In the genomic region with DNA sequence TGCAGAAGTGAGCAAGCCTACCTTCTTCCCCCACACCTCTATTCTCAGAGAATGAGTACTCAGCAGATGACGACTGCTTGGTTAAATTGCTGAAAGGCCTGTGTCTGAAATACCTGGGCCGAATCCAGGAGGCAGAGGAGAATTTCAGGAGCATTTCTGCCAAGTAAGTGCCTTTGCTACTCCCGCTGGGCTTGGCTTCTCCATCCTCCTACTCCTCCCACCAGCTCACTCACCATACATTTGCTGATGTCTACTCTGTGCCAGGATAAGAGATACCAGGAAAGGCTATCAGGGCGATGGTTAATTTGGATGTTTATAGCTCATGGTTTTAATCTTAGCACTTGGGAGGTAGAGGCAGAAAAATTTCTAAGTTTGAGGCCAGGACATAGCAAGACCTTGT, we compare ENCODE assay signal across 15 mouse cellular contexts. TPM values are rescaled to one million over a fixed set of nuclear protein-coding genes. Genes with fewer than 3 reads are reported as not detected.
DNase-seq lines count a peak whose midpoint lies in the region; ATAC-seq lines count a peak whose summit lies in the region.
"Had no signal": no experiment of that assay in that cellular context is flagged by ENCODE, and none has a peak within 500 bp of the region (broad histone marks: within the 10 kb centered on the region; RNA-seq: fewer than 3 reads in every experiment).

No protein-coding gene starts in this region.

- WGBS in limb, embryonic 11.5 days: 90% methylated on average over 4 of the region's 4 CpGs
- WGBS in limb, embryonic 10.5 days: 88% methylated on average over 4 of the region's 4 CpGs
- 61% methylated on average over 4 of the region's 4 CpGs for WGBS in liver, embryonic 12.5 days (ENCODE audit: insufficient replicate concordance)
- 92% methylated on average over 4 of the region's 4 CpGs for WGBS in midbrain, embryonic 16.5 days
- WGBS in hindbrain, embryonic 12.5 days: 87% methylated on average over 4 of the region's 4 CpGs

- no peak overlapping the region for H3K4me2 ChIP-seq in limb, embryonic 11.5 days (ENCODE audit: low read depth, severe bottlenecking)
- peak overlapping the region; percentile 43 for H3K4me2 ChIP-seq in liver, embryonic 12.5 days
- no peak overlapping the region for H3K4me2 ChIP-seq in midbrain, embryonic 16.5 days (ENCODE audit: low read length)
- no peak overlapping the region for H3K4me2 ChIP-seq in hindbrain, embryonic 12.5 days (replicated peaks)
- H3K4me2 ChIP-seq: embryonic facial prominence, embryonic 15.5 days had no signal

- no peak overlapping the region for H3K9ac ChIP-seq in limb, embryonic 11.5 days (ENCODE audit: low read length)
- H3K9ac ChIP-seq in liver, embryonic 12.5 days: peak overlapping the region; percentile 51
- H3K9ac ChIP-seq in midbrain, embryonic 16.5 days (ENCODE audit: low read depth, low read length): no peak overlapping the region
- H3K9ac ChIP-seq in hindbrain, embryonic 12.5 days: no peak overlapping the region
- H3K9ac ChIP-seq: embryonic facial prominence, embryonic 15.5 days had no signal

- no peaks in the 10 kb centered on the region for H3K9me3 ChIP-seq in erythroblast, embryonic 14.5 days (ENCODE audit: control insufficient read depth, low read length)
- no peaks in the 10 kb centered on the region for H3K9me3 ChIP-seq in limb, embryonic 11.5 days (ENCODE audit: control insufficient read depth, low read length)
- H3K9me3 ChIP-seq in limb, embryonic 10.5 days (replicated peaks): no peaks in the 10 kb centered on the region
- H3K9me3 ChIP-seq in liver, embryonic 12.5 days (replicated peaks): no peaks in the 10 kb centered on the region
- no peaks in the 10 kb centered on the region for H3K9me3 ChIP-seq in midbrain, embryonic 16.5 days (replicated peaks; ENCODE audit: control insufficient read depth, low read length, poor library complexity, severe bottlenecking)
- no peaks in the 10 kb centered on the region for H3K9me3 ChIP-seq in hindbrain, embryonic 12.5 days (replicated peaks)
- H3K9me3 ChIP-seq: embryonic facial prominence, embryonic 15.5 days had no signal

- peaks cover 100% of the 10 kb centered on the region for H3K4me1 ChIP-seq in erythroblast, embryonic 14.5 days (ENCODE audit: control insufficient read depth)
- no peaks in the 10 kb centered on the region for H3K4me1 ChIP-seq in limb, embryonic 11.5 days (ENCODE audit: control insufficient read depth, insufficient read depth, low read length)
- H3K4me1 ChIP-seq in limb, embryonic 10.5 days: peaks cover 10% of the 10 kb centered on the region; the same call in 1 of the 2 replicates
- H3K4me1 ChIP-seq in liver, embryonic 12.5 days: peaks cover 97% of the 10 kb centered on the region
- no peaks in the 10 kb centered on the region for H3K4me1 ChIP-seq in midbrain, embryonic 16.5 days (ENCODE audit: control insufficient read depth, insufficient read depth, low read length)
- H3K4me1 ChIP-seq in hindbrain, embryonic 12.5 days: no peaks in the 10 kb centered on the region

- no peaks in the 10 kb centered on the region for H3K27me3 ChIP-seq in erythroblast, embryonic 14.5 days (ENCODE audit: control insufficient read depth)
- H3K27me3 ChIP-seq in limb, embryonic 11.5 days (ENCODE audit: control insufficient read depth, insufficient read depth, low read length): no peaks in the 10 kb centered on the region
- H3K27me3 ChIP-seq in limb, embryonic 10.5 days (ENCODE audit: low read depth, poor library complexity, severe bottlenecking): no peaks in the 10 kb centered on the region
- no peaks in the 10 kb centered on the region for H3K27me3 ChIP-seq in liver, embryonic 12.5 days (replicated peaks)
- H3K27me3 ChIP-seq in midbrain, embryonic 16.5 days (ENCODE audit: control insufficient read depth, insufficient read depth, low read depth, low read length): no peaks in the 10 kb centered on the region
- H3K27me3 ChIP-seq in hindbrain, embryonic 12.5 days: no peaks in the 10 kb centered on the region
- H3K27me3 ChIP-seq: embryonic facial prominence, embryonic 15.5 days had no signal

- no peak for ATAC-seq in erythroblast, adult 5-6 weeks (replicated peaks; ENCODE audit: low FRiP score, poor library complexity, severe bottlenecking)
- ATAC-seq in limb, embryonic 11.5 days (ENCODE audit: insufficient number of reproducible peaks, low FRiP score, low TSS enrichment, low read depth): no peak
- 0 out of 2 replicates have a peak, but pooled peaks have one; percentile 11 for ATAC-seq in liver, embryonic 12.5 days
- no peak for ATAC-seq in midbrain, embryonic 16.5 days
- no peak for ATAC-seq in hindbrain, embryonic 12.5 days (ENCODE audit: low FRiP score)
- ATAC-seq: forebrain, embryonic 16.5 days; inflammation-experienced regulatory T-cells, adult 6 months had no signal

- H3K4me3 ChIP-seq in erythroblast, embryonic 14.5 days (replicated peaks): peak overlapping the region; percentile 31
- H3K4me3 ChIP-seq in limb, embryonic 11.5 days (ENCODE audit: low read depth, low read length): no peak overlapping the region
- no peak overlapping the region for H3K4me3 ChIP-seq in limb, embryonic 10.5 days
- H3K4me3 ChIP-seq in liver, embryonic 12.5 days: no peak overlapping the region
- no peak overlapping the region for H3K4me3 ChIP-seq in midbrain, embryonic 16.5 days (ENCODE audit: low read depth, low read length)
- no peak overlapping the region for H3K4me3 ChIP-seq in hindbrain, embryonic 12.5 days
- H3K4me3 ChIP-seq: embryonic facial prominence, embryonic 15.5 days; myocyte had no signal

- DNase-seq in limb, embryonic 11.5 days (ENCODE audit: low spot score): peak; percentile 11
- DNase-seq in limb, embryonic 10.5 days (ENCODE audit: low spot score): no peak
- DNase-seq in cerebellum, adult 11-12 months: peak; percentile 80
- DNase-seq: adrenal gland, postnatal 10 days; thymus, adult 2 months had no signal

- H3K36me3 ChIP-seq in erythroblast, embryonic 14.5 days (ENCODE audit: control insufficient read depth): peaks cover 100% of the 10 kb centered on the region
- H3K36me3 ChIP-seq in limb, embryonic 11.5 days (ENCODE audit: control insufficient read depth, insufficient read depth, low read length): no peaks in the 10 kb centered on the region
- H3K36me3 ChIP-seq in limb, embryonic 10.5 days: peaks cover 19% of the 10 kb centered on the region; the same call in 1 of the 2 replicates
- H3K36me3 ChIP-seq in liver, embryonic 12.5 days: peaks cover 53% of the 10 kb centered on the region
- no peaks in the 10 kb centered on the region for H3K36me3 ChIP-seq in midbrain, embryonic 16.5 days (ENCODE audit: control insufficient read depth, insufficient read depth, low read length)
- H3K36me3 ChIP-seq in hindbrain, embryonic 12.5 days: no peaks in the 10 kb centered on the region

- no peak overlapping the region for H3K27ac ChIP-seq in limb, embryonic 11.5 days (replicated peaks; ENCODE audit: low read depth, low read length)
- H3K27ac ChIP-seq in limb, embryonic 10.5 days: no peak overlapping the region
- peak overlapping the region; percentile 99 for H3K27ac ChIP-seq in liver, embryonic 12.5 days
- no peak overlapping the region for H3K27ac ChIP-seq in midbrain, embryonic 16.5 days (ENCODE audit: low read length)
- H3K27ac ChIP-seq in hindbrain, embryonic 12.5 days: no peak overlapping the region
- H3K27ac ChIP-seq: embryonic facial prominence, embryonic 15.5 days; kidney, postnatal 0 days had no signal

RNA-seq across cellular contexts. Expression of a gene that starts 36.2 kb away (rescaled TPM):
- polyA plus RNA-seq in erythroblast, embryonic 14.5 days (2012): 4.4 and 5.5 TPM in 2 replicates
- total RNA-seq in erythroblast, adult 5-6 weeks (2015; ENCODE audit: low replicate concordance): 10.8 and 15.0 TPM in 2 replicates
- total RNA-seq in erythroblast, adult 5-6 weeks (2017; ENCODE audit: low replicate concordance): 16.7 and 17.4 TPM in 2 replicates
- polyA plus RNA-seq in limb, embryonic 11.5 days (2014; fragmentation: Nextera tagmentation; extraction: Ambion mirVana): 6.1 and 6.3 TPM in 2 replicates
- polyA plus RNA-seq in limb, embryonic 10.5 days (2016; fragmentation: Nextera tagmentation; extraction: Ambion mirVana): 6.9 and 7.0 TPM in 2 replicates
- polyA plus RNA-seq in liver, embryonic 12.5 days (2016; fragmentation: Nextera tagmentation; extraction: Ambion mirVana): 12.9 and 13.7 TPM in 2 replicates
- polyA plus RNA-seq in midbrain, embryonic 16.5 days (2015; fragmentation: Nextera tagmentation; extraction: Ambion mirVana): 2.8 and 2.9 TPM in 2 replicates
- polyA plus RNA-seq in hindbrain, embryonic 12.5 days (2016; fragmentation: Nextera tagmentation; extraction: Ambion mirVana): 2.2 and 2.3 TPM in 2 replicates

RNA-seq across cellular contexts. Expression of a gene that starts 41.9 kb away (rescaled TPM):
- 23.6 and 24.5 TPM in 2 replicates for polyA plus RNA-seq in erythroblast, embryonic 14.5 days (2012)
- 174 and 177 TPM in 2 replicates for total RNA-seq in erythroblast, adult 5-6 weeks (2015; ENCODE audit: low replicate concordance)
- 241 and 315 TPM in 2 replicates for total RNA-seq in erythroblast, adult 5-6 weeks (2017; ENCODE audit: low replicate concordance)
- polyA plus RNA-seq in limb, embryonic 11.5 days (2014; fragmentation: Nextera tagmentation; extraction: Ambion mirVana): 36.1 and 36.9 TPM in 2 replicates
- polyA plus RNA-seq in limb, embryonic 10.5 days (2016; fragmentation: Nextera tagmentation; extraction: Ambion mirVana): 17.8 and 21.5 TPM in 2 replicates
- 41.3 and 44.7 TPM in 2 replicates for polyA plus RNA-seq in liver, embryonic 12.5 days (2016; fragmentation: Nextera tagmentation; extraction: Ambion mirVana)
- polyA plus RNA-seq in midbrain, embryonic 16.5 days (2015; fragmentation: Nextera tagmentation; extraction: Ambion mirVana): 64.3 and 68.5 TPM in 2 replicates
- 68.2 and 75.6 TPM in 2 replicates for polyA plus RNA-seq in hindbrain, embryonic 12.5 days (2016; fragmentation: Nextera tagmentation; extraction: Ambion mirVana)
